Mouse (Mus musculus) ovary, adult 18-20 months (tissue): Measurements from ENCODE around the gene Mrgpra9.
"Not testable (repeated sequence)": the region's sequence is repeated elsewhere in the genome, so short reads cannot be mapped to it uniquely, and the experiment has no call there.

ENCODE experiments used
- DNase-seq: peaks from one replicate; pipeline ENCODE4 v3.0.0; 2022; ENCODE audit warnings: low spot score, mixed read lengths

The Mrgpra9 gene

DNA sequence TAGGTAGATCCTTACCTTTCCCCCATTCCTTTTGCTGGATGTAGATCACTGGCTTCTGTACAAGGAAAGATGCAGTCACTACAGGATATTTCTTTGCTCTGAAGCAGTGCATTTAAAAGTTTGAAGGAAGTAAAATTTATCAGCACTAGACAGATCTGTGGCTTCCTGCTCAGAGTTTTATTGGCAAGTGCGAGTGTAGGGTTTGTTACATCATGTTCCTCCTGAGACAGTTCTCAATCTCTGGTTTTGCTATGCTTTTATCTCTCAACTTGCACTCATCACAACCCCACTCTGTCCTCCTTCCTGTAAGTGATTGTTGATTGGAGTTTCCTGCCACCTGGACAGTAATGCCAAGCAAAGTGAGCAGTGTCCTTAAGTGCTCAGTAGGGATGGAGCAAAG, at the start of gene Mrgpra9:
Gene Mrgpra9 (minus strand): TSS at position 79 of the 400 bp plus-strand sequence.
- DNase-seq: no peak

DNA sequence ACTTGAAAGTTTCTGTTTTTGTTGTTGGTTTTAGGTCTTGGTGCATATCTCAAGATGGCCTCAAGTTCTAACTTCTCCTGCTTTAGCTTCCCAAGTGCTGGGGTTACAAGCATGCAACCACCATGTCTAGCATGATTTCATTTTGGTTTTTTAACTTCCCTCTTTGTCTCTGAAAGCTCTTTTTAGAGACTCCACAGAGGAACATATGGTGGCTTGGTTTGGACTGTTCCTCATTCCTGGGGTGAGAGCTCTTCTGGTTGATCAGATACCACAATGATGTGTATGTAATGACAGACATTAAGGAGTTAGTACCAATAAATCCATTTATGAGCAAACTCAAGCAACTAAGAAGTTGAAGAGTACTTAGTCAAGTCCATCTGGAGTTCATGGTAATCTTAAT, 47.0 kb upstream of the Mrgpra9 start:
- DNase-seq: not testable (repeated sequence)

DNA sequence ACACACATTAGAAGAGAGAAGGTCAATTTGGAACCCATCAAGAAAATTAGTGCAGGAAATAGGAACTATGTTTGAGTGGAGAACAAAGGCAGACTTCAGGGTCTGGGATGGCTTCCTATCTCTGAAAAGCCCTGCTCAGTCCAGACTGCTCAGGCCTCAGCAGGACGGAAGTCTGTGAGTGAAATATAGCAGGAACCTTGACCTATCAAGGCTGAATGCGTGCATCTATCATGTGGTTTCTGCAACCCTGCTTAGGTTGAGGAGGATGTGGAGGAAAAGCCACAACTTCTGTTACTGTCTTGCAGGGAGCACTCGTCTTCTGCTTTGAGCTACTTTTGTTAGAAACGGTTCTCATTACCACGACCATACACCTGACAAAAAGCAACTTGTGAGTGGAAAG, 18.9 kb upstream of the Mrgpra9 start:
- not testable (repeated sequence) for DNase-seq

DNA sequence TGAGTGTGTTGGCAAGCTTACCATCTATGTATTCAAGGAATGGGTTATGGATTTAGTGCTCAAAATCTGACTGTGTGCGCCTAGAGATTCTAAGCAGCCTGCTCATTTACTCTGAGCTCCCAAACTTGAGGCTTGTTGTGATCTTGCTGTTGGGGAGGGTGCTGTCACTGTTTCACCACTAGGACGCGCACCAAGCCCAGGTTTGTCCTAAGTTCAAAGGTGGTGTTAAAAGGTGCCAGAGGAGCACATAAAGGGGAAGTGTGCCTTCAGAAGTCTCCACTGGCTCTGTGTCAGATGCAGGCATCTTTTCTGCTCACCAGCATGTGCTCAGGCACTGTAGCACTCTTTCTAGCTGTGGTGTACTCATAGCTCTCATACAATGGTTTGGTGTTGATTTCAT, 8.0 kb downstream of the Mrgpra9 start:
- DNase-seq: no peak

DNA sequence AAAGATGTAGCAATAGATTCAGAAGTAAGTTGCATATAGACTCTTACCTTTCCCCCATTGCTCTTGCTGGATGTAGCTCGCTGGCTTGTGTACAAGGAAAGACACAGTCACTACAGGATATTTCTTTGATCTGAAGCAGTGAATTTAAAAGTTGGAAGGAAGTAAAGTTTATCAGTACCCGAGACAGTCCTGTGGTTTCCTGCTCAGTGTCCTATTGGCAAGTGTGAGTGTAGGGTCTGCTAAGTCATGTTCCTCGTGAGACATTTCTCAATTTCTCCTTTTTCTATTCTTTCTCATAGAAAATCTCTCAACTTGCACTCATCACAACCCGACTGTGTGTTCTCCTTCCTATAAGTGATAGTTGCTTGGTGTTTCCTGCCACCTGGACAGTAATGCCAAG, 47.8 kb downstream of the Mrgpra9 start, which contains the start of gene Mrgpra6:
Gene Mrgpra6 (minus strand): TSS at position 91 of the 400 bp plus-strand sequence.
- DNase-seq: no peak

DNA sequence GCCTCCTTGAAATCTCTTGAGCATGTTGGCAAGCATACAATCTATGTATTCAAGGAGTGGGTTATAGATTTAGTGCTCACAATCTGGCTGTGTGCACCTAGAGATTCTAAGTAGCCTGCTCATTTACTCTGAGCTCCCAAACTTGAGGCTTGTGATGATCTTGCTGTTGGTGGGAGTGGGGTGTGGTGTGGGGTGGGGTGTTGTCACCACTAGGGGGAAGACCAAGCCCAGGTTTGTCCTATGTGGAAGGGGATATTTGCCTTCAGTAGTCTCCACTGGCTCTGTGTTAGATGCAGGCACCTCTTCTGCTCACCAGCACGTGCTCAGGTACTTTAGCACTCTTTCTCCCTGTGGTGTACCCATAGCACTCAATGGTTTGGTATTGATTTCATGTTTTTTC, 57.4 kb downstream of the Mrgpra9 start:
- no peak for DNase-seq
